Mouse (Mus musculus) kidney, adult 9 months (tissue): ENCODE data around the gene Cox7a2.

Experiments used
- DNase-seq: peaks from one replicate; pipeline ENCODE4 v3.0.0; 2022

Gene Cox7a2

DNA sequence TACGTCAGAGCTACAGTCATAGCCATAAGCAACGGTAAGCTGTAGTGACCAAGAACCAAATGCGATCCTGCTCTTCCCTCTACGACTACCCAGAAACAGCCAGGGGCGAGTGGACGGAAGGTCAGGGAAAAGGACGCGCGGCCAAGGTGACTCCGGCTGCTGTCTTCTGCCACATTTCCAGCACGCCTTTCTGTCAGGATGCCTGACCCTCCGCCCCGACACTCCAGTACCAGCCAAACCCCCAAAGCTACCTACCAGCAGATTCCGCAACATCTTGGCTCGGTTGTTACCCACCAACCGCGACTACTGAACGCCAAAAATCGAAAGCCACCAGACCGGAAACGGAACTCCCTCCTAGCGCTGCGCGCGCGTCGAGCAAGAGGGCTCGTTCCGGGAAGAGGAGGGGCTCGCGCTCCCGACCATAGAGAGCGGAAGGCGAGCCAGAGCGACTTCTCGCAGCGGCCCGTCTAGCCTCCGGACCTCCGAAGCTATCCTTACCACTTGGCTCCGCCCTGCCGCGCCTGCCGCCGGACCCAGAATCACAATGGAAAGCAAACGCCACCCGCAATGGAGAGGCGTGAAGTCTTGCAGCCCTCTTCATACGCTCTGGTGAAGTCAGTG, at the start of gene Cox7a2:
Gene Cox7a2 (minus strand): TSS at position 494 of the 621 bp plus-strand sequence.
- DNase-seq, result peak; percentile 98

- DNase-seq, result no peak
These were observed 49.7 kb upstream of the Cox7a2 start for GRCm38 (mm10) chr9:79809411-79809810.

- no peak for DNase-seq
These were observed 47.5 kb upstream of the Cox7a2 start for GRCm38 (mm10) chr9:79807178-79807577.

DNA sequence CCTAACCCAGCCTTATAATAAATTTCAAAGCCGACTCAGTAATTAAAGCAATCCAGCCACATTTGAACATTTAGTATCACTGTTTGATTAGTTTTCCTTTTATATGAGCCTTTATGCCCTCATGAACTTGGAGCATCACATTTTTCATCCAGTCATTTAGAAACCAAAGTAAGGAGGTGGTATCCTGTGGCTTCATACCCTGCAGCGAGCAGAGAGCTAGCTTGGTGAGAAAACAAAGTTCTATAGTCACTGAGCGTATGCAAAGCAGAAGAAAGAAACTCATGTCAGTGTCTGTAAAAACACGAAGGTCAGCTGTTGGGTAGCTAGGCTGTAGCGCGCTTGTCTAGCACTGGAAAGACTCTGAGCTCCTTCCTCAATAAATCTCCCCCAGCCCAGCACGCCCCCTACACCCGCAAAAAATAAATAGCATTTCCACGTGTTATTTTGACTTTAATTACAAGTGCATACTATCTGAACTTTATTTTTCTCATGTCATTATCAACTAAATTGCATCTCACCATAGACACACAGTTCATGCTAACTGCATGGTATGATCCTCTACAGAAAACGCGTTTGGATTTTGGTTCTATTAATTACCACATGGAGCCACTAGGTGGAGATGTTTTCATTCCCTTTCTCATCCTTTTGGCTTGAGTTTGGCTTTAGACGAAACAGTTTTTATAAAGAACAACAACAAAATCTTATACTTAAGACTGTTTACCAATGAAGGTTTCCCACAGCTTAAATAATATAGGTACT, 46.8 kb upstream of the Cox7a2 start:
- DNase-seq, result peak; percentile 69

DNA sequence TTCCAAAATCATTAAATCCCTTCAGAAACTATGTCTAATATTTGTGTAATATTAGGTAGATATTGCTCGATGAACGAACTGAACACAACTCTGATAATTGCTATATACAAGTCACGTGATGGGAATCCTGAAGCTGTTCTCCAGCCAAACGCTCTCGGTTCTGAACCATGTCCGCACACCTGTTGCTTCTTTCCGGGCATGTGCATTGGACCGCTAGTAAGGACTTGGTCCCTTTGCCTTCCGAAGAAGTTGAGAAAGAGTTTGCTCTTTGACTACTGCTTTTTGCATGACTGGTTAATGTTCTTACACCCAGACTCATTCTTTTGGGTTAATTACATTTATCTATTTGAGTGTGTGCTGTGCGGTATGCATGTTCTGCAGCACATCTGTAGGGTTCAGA, 45.7 kb upstream of the Cox7a2 start:
- DNase-seq, result peak; percentile 56

GRCm38 (mm10) chr9:79796461-79797135, 36.9 kb upstream of the Cox7a2 start:
- DNase-seq, result peak; percentile 84

GRCm38 (mm10) chr9:79795076-79795475, 35.4 kb upstream of the Cox7a2 start:
- peak; percentile 74 for DNase-seq

DNA sequence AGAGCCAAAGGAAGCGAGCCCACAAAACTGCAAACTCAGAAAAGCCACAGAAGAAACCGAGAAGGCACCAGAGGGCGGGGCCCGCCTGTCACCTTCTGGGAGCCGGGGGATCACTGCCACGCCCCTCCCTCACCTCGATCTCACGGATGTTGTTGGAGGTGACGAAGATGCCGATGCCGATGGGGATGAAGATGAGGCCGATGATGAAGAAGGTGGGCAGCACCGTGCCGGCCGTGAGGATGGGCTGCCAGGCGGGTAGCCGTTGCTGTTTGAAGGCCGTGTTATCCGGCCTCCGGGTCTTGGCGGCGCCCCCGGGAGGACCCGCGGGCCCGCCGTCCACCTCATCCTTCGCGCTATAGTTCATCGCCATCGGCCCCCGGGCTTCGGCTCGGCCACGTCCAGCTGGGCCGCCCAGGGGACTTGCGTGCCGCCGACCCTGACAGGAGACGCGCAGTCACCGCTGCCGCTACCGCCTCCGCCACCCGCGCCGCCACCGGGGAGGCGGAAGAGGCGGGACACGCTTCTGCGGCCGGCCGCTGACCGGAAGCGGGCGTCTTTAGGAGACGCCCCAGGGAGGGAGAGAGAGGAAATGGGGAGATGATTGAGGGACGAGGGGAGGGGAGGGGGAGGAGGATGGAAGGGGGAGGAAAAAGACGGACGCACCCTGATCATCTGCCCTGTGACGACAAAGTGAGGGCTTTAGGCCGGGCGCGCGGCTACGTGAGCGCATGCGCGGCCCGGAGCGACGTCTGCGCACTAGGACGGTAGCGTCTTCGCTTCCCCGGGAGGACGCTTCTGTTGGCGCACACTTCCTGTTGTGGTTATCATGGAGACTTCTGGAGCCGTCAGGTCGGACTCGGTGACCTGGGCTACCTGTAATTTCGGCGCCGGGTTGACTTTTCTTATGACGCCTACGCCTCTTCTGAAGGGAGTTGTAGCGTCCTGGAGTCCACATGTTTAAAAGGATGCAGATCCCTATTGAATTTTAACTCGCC, 33.5 kb upstream of the Cox7a2 start, which contains the start of gene Tmem30a:
Gene Tmem30a (minus strand): TSS at position 667 of the 995 bp plus-strand sequence.
- peak; percentile 96 for DNase-seq

DNA sequence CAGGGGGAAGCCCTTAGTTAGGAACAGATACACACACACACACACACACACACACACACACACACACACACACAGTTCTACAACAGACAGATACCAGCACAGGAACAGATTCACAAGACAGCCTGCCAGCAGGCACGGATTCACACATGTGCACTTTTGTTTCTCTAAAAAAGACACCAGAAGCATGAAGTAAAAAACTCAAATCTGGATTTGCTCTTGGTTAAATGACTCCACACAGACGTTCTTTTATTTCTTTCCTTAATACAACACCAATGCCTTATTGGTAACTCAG, 26.1 kb upstream of the Cox7a2 start:
- DNase-seq, result no peak

- DNase-seq, result no peak
These were observed 25.5 kb upstream of the Cox7a2 start for GRCm38 (mm10) chr9:79784934-79785793.

DNA sequence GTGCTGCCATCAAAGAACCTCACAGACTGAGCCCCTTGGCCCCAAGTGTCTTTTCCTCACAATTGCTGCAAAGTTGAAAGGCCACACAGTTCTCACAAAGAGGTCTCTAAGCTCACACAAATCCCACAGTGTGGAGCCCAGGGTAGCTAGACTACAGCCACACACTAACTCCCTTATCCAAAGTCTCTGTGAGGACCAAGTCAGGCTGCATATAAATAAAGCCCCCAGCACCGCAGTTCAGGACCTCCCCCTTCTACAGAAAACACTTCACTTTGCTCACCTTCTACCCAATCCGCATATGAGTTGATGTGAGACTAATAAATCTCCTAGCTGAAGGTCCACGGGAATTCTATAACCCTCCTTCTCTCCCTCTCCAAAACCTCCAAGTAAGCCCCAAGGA, 24.8 kb upstream of the Cox7a2 start:
- no peak for DNase-seq

GRCm38 (mm10) chr9:79779354-79779753, 19.7 kb upstream of the Cox7a2 start:
- DNase-seq, result no peak

DNA sequence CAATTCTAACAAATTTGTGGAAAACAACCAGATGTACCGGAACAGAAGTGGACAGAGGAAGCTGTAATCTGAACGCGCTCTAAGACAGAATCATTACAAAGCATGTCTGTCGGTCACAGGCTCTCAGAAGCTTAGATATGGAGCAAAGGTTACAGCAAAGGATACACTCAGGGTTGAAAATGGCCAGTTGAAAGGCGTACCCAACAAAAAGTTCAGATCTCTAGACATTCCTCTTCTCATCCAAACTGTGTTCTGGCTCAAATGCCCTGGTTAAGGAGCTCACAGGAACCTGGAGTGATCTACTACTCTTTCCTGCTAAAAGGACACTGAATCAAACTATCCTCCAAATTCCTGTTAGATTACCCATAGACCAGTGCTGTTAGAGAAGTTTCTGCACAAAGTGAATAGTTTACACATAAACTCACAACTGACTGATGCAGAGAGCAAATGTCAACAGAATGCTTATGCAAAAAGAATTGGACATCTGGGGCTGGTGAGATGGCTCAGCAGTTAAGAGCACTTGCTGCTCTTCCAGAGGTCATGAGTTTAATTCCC, 7.4 kb upstream of the Cox7a2 start:
- peak; percentile 72 for DNase-seq

- peak; percentile 64 for DNase-seq
These were observed 5.7 kb upstream of the Cox7a2 start for GRCm38 (mm10) chr9:79765329-79765728.

DNA sequence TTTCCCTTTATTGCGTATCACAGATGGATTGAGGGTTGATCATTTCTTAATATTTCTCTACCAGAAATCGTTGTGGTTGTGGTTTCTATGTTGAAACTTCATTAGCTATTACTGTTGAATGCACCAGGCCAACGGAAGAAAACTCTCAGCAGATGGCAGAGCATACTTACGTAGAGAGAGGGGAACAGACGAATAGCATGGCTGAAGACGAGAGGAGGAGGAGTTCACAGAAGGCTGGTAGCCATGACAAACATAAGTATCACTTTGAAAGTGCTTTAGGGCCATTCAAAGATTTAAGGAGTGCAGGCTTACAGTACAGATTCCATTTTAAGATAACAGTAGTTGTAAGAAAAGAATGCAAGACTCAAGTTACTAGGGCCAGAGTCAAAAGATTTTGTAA, 2.8 kb upstream of the Cox7a2 start:
- DNase-seq, result no peak

- DNase-seq, result no peak
These were observed 398 bp upstream of the Cox7a2 start for GRCm38 (mm10) chr9:79760076-79760475.

GRCm38 (mm10) chr9:79755311-79755710, 4.4 kb downstream of the Cox7a2 start:
- no peak for DNase-seq

GRCm38 (mm10) chr9:79751846-79752245, 7.8 kb downstream of the Cox7a2 start:
- no peak for DNase-seq

DNA sequence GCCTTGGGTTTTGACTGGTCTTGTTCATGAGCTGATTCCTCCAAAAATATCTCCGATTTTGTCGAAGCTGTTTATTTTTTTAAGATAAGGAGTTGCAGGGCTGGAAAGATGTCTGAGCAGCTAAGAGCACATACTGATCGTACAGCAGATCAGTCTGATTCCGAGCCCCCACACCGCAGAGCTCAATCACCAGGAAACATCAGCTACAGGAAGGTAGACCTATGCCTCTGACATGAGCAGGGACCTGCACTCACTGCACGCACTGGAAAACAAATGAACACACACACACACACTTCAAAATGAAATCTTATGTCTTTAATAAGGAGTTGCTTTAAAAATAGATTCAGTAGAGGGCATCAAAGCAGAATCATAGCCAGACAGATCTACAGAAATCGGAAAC, 9.0 kb downstream of the Cox7a2 start:
- no peak for DNase-seq

GRCm38 (mm10) chr9:79745036-79745435, 14.6 kb downstream of the Cox7a2 start:
- DNase-seq, result no peak

DNA sequence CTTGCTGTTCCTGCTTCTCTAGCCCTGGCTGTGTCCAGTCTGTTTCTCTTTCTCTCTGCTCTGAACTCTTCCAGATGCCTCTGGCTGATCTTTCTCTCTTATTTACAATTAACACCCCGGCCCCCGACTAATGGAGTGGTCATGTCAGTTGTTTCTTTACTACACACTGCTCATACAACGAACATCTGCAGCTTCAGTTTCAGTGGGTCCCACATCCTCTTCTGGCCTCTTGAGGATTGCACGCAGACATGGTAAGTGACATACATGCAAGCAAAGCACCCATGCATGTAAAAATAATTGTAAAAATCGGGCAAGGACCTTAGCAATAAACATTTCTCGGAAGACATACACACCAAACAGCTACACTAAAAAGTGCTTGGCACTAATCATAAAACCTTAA, 24.1 kb downstream of the Cox7a2 start:
- no peak for DNase-seq

DNA sequence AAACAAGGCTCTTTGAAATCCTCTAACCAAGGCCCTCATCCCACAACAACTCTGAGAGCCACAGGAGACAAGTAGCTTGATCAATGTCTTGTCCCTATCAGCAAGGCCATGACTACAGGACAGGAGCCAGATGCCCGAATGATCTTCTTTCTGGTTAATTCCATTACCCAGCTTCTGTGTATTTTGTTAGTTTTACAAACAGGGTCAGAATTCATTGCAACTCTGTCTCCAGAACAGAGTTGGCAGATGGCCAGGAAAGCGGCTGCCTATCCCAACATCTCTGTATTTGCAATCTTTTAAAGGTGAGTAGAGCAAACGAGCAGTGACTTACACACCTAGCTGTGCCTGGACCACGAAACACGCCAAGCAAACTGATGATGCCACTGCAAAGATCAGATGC, 29.4 kb downstream of the Cox7a2 start:
- DNase-seq, result no peak
